Mouse (Mus musculus) spleen, adult 2 months (tissue): ENCODE data around the gene Cluh. TPM values are rescaled to one million over a fixed set of nuclear protein-coding genes. Genes with fewer than 3 reads are reported as not detected.

Experiments used
- DNase-seq, 2 experiments: peaks; one replicate each; pipeline versions ENCODE4 v3.0.0 to v3.0.0-alpha.2; 2012 to 2021; ENCODE audit warnings: low spot score in 2 of 2, low read depth in 1 of 2
- H3K27ac ChIP-seq: fragments of 200-500 bp; 2 replicates; pipeline ENCODE4 v1.5.1; 2012; ENCODE audit warnings: low read length, inconsistent platforms; ENCODE audit not compliant: insufficient read depth
- H3K27me3 ChIP-seq: fragments of 200-500 bp; 2 replicates; pipeline ENCODE4 v1.6.1; 2012; ENCODE audit warnings: mild to moderate bottlenecking, moderate library complexity, low read length, inconsistent platforms; ENCODE audit not compliant: control insufficient read depth, insufficient read depth
- H3K36me3 ChIP-seq: fragments of 200-500 bp; 2 replicates; pipeline ENCODE4 v1.6.1; 2012; ENCODE audit warnings: mild to moderate bottlenecking, low read length, inconsistent platforms; ENCODE audit not compliant: control insufficient read depth, insufficient read depth
- H3K4me1 ChIP-seq: fragments of 200-500 bp; 2 replicates; pipeline ENCODE4 v1.6.1; 2011; ENCODE audit warnings: inconsistent platforms; ENCODE audit not compliant: control insufficient read depth, insufficient read depth, insufficient read length
- H3K4me3 ChIP-seq: fragments of 200-500 bp; 2 replicates; pipeline ENCODE4 v1.5.1; 2011; ENCODE audit warnings: mild to moderate bottlenecking, inconsistent platforms; ENCODE audit not compliant: insufficient read depth, insufficient read length; ENCODE audit errors: extremely low read depth
- CTCF ChIP-seq: fragments of 200-500 bp; IDR thresholded peaks from 2 replicates; pipeline ENCODE4 v1.5.1; 2011; ENCODE audit warnings: mild to moderate bottlenecking, inconsistent platforms; ENCODE audit not compliant: insufficient read depth, insufficient read length, insufficient replicate concordance; ENCODE audit errors: extremely low read depth
- POLR2A ChIP-seq: fragments of 200-500 bp; IDR thresholded peaks from 2 replicates; pipeline ENCODE4 v1.6.1; 2011; ENCODE audit warnings: low read depth, low read length, inconsistent platforms
- WGBS: fragments of 180-500 bp; shearing (Covaris S2); methylation state at CpG from one replicate; pipeline ENCODE4 v1.1.7; 2018; 5-methylcytosine and 5-hydroxymethylcytosine counted together
- polyA plus RNA-seq: library from polyadenylated mRNA; depleted of rRNA; stranded (reverse); fragments of >200 nt; gene quantifications from 2 replicates; pipeline ENCODE4 v1.2.3, GENCODE M21; 2012

Cluh gene
- polyA plus RNA-seq, 1 experiment: 24.7 TPM

GRCm38 (mm10) chr11:74672901-74673513, 23.7 kb downstream of the Cluh start:
- no peak for TF ChIP-seq CTCF
- no peak for TF ChIP-seq POLR2A
- H3K4me3 ChIP-seq: no peak overlapping the region
- WGBS: 79% methylated on average over 6 of the region's 6 CpGs
- no peaks in the 10 kb centered on the region; the same call in 1 of the 2 replicates for H3K4me1 ChIP-seq
- H3K27me3 ChIP-seq: no peaks in the 10 kb centered on the region
- H3K36me3 ChIP-seq: peaks cover 19% of the 10 kb centered on the region
- H3K27ac ChIP-seq: no peak overlapping the region
- DNase-seq: no peak

GRCm38 (mm10) chr11:74673561-74673960, 24.3 kb downstream of the Cluh start:
- TF ChIP-seq CTCF (no peak), POLR2A (no peak)
- no peaks in the 10 kb centered on the region for H3K27me3 ChIP-seq
- H3K27ac ChIP-seq: no peak overlapping the region
- WGBS: 76% methylated on average over 1 of the region's 1 CpGs
- peaks cover 22% of the 10 kb centered on the region for H3K36me3 ChIP-seq
- no peaks in the 10 kb centered on the region; the same call in 1 of the 2 replicates for H3K4me1 ChIP-seq
- H3K4me3 ChIP-seq: no peak overlapping the region
- no peak for DNase-seq

- Histone ChIP-seq H3K4me1 (no peaks in the 10 kb centered on the region; the same call in 1 of the 2 replicates), H3K36me3 (peaks cover 25% of the 10 kb centered on the region), H3K27ac (no peak overlapping the region), H3K27me3 (no peaks in the 10 kb centered on the region), H3K4me3 (no peak overlapping the region)
- DNase-seq: no peak
- TF ChIP-seq CTCF (no peak), POLR2A (no peak)
- 97% methylated on average over 8 of the region's 8 CpGs for WGBS
These were observed 25.4 kb downstream of the Cluh start for GRCm38 (mm10) chr11:74674713-74675112.

- 92% methylated on average over 4 of the region's 4 CpGs for WGBS
- H3K36me3 ChIP-seq: peaks cover 28% of the 10 kb centered on the region
- H3K27me3 ChIP-seq: no peaks in the 10 kb centered on the region
- H3K4me3 ChIP-seq: no peak overlapping the region
- H3K4me1 ChIP-seq: no peaks in the 10 kb centered on the region; the same call in 1 of the 2 replicates
- DNase-seq: no peak
- H3K27ac ChIP-seq: no peak overlapping the region
- TF ChIP-seq POLR2A (no peak), CTCF (no peak)
These were observed 25.9 kb downstream of the Cluh start for GRCm38 (mm10) chr11:74675156-74675555.

- no peak for DNase-seq
- no peak for TF ChIP-seq POLR2A
- TF ChIP-seq CTCF: no peak
- H3K27me3 ChIP-seq: no peaks in the 10 kb centered on the region
- peaks cover 11% of the 10 kb centered on the region for H3K36me3 ChIP-seq
- H3K27ac ChIP-seq: no peak overlapping the region
- no peak overlapping the region for H3K4me3 ChIP-seq
- no peaks in the 10 kb centered on the region for H3K4me1 ChIP-seq
- WGBS: 78% methylated on average over 1 of the region's 1 CpGs
These were observed 42.9 kb downstream of the Cluh start for GRCm38 (mm10) chr11:74692151-74692550.

- DNase-seq: no peak
- no peak overlapping the region for H3K27ac ChIP-seq
- TF ChIP-seq CTCF (no peak), POLR2A (no peak)
- WGBS: 94% methylated on average over 2 of the region's 2 CpGs
- no peak overlapping the region for H3K4me3 ChIP-seq
- H3K36me3 ChIP-seq: peaks cover 11% of the 10 kb centered on the region
- H3K4me1 ChIP-seq: peaks cover 2% of the 10 kb centered on the region; the same call in 1 of the 2 replicates
- H3K27me3 ChIP-seq: no peaks in the 10 kb centered on the region
These were observed 50.2 kb downstream of the Cluh start for GRCm38 (mm10) chr11:74699505-74699904.

GRCm38 (mm10) chr11:74704068-74704467, 54.8 kb downstream of the Cluh start:
- no peak for DNase-seq
- Histone ChIP-seq H3K27ac (no peak overlapping the region), H3K36me3 (peaks cover under 1% of the 10 kb centered on the region; the same call in 1 of the 2 replicates), H3K4me3 (no peak overlapping the region), H3K4me1 (peaks cover 4% of the 10 kb centered on the region; the same call in 1 of the 2 replicates), H3K27me3 (no peaks in the 10 kb centered on the region)
- 93% methylated on average over 2 of the region's 2 CpGs for WGBS
- TF ChIP-seq CTCF (no peak), POLR2A (no peak)
